Mouse (Mus musculus) urinary bladder, postnatal 36 days (tissue): ENCODE measurements around the gene Pak1.

ENCODE experiments used
- DNase-seq, 2 experiments: peaks; one replicate each; pipeline ENCODE4 v3.0.0; 2022; ENCODE audit warnings: low spot score in 2 of 2, mixed read lengths in 1 of 2

Pak1 gene

GRCm38 (mm10) chr7:97777191-97777590 lies 11.2 kb upstream of the Pak1 start:
- DNase-seq: no peak

- DNase-seq: no peak
Measured at GRCm38 (mm10) chr7:97780222-97780621, 8.1 kb upstream of the Pak1 start.

- DNase-seq: no peak
Measured at GRCm38 (mm10) chr7:97780815-97781214, 7.5 kb upstream of the Pak1 start.

GRCm38 (mm10) chr7:97781496-97781895 lies 6.8 kb upstream of the Pak1 start:
- no peak for DNase-seq

GRCm38 (mm10) chr7:97783523-97783922 lies 4.8 kb upstream of the Pak1 start:
- DNase-seq: no peak

- DNase-seq: peak; percentile 11 to 23
Measured at GRCm38 (mm10) chr7:97788669-97789483, 535 bp downstream of the Pak1 start.

GRCm38 (mm10) chr7:97790272-97790671 lies 1.9 kb downstream of the Pak1 start:
- DNase-seq: peak; percentile 9 to 31

GRCm38 (mm10) chr7:97792324-97792723 lies 4.0 kb downstream of the Pak1 start:
- no peak for DNase-seq

- DNase-seq: no peak
Measured at GRCm38 (mm10) chr7:97803116-97803515, 14.8 kb downstream of the Pak1 start.

- DNase-seq: no peak
Measured at GRCm38 (mm10) chr7:97804245-97805066, 16.1 kb downstream of the Pak1 start.

- no peak for DNase-seq
Measured at GRCm38 (mm10) chr7:97805067-97805365, 16.7 kb downstream of the Pak1 start.

GRCm38 (mm10) chr7:97809307-97809706 lies 21.0 kb downstream of the Pak1 start:
- DNase-seq: no peak

- no peak for DNase-seq
Measured at GRCm38 (mm10) chr7:97821875-97822274, 33.5 kb downstream of the Pak1 start.

GRCm38 (mm10) chr7:97829091-97829490 lies 40.8 kb downstream of the Pak1 start:
- no peak for DNase-seq

- DNase-seq: no peak
Measured at GRCm38 (mm10) chr7:97830739-97831138, 42.4 kb downstream of the Pak1 start.

GRCm38 (mm10) chr7:97832987-97833386 lies 44.6 kb downstream of the Pak1 start:
- no peak for DNase-seq

GRCm38 (mm10) chr7:97838574-97838973 lies 50.2 kb downstream of the Pak1 start:
- DNase-seq: no peak

- no peak for DNase-seq
Measured at GRCm38 (mm10) chr7:97841311-97841710, 53.0 kb downstream of the Pak1 start.

- DNase-seq: no peak
Measured at GRCm38 (mm10) chr7:97842332-97842731, 54.0 kb downstream of the Pak1 start.

- DNase-seq: peak; percentile 46 to 72
Measured at GRCm38 (mm10) chr7:97842806-97843570, 54.6 kb downstream of the Pak1 start.

- DNase-seq: no peak
Measured at GRCm38 (mm10) chr7:97844419-97844818, 56.1 kb downstream of the Pak1 start.

GRCm38 (mm10) chr7:97845546-97845945 lies 57.2 kb downstream of the Pak1 start:
- peak; percentile 12 to 15 for DNase-seq
